Mouse (Mus musculus): Measurements from ENCODE around the gene Selenot. TPM values are rescaled to one million over a fixed set of nuclear protein-coding genes. Genes with fewer than 3 reads are reported as not detected.

The Selenot gene
- total RNA-seq, 2 experiments from 2014 or later: 65.9 to 68.6 TPM

GRCm38 (mm10) chr3:58631693-58632092 is 55.3 kb downstream of the Selenot start:
- DNase-seq (ENCODE audit: low spot score in 2 of 2): no peak

- DNase-seq (ENCODE audit: low spot score in 2 of 2): peak; percentile 17 to 36
Measured at GRCm38 (mm10) chr3:58636406-58637295, 60.2 kb downstream of the Selenot start, which contains the start of gene Erich6. Gene Erich6 (minus strand): TSS chr3:58637207.

Other genes with a start within 250 kb of the Selenot start
- gene Tsc22d2, start 161.9 kb upstream of the Selenot start, total RNA-seq (2021): 10 to 100 TPM; 31.5 to 34.7 TPM
- 10 to 100 TPM; 57.6 to 59.2 TPM for gene Eif2a, start 50.8 kb upstream of the Selenot start, total RNA-seq (2021)
- 10 to 100 TPM; 29.5 to 31.1 TPM for gene Serp1, start 50.7 kb upstream of the Selenot start, total RNA-seq (2021)
- gene Erich6, start 60.6 kb downstream of the Selenot start, total RNA-seq (2021): under 1 TPM in 1 of 2 experiments, not detected in 1; 0.13 TPM
- 10 to 100 TPM; 10.5 to 12.7 TPM for gene Siah2, start 115.8 kb downstream of the Selenot start, total RNA-seq (2021)
- gene Mindy4b-ps, start 245.7 kb downstream of the Selenot start, total RNA-seq (2021): not detected